Mouse (Mus musculus) stomach, postnatal 0 days (tissue): Measurements from ENCODE around the gene Tenm2. TPM values are rescaled to one million over a fixed set of nuclear protein-coding genes. Genes with fewer than 3 reads are reported as not detected.

Source experiments
- ATAC-seq: fragments of 200-750 bp; cut with Nextera tagmentation; 2 replicates; pipeline ENCODE4 v1.8.0; 2017; ENCODE audit not compliant: low FRiP score, low TSS enrichment
- DNase-seq: peaks from one replicate; pipeline ENCODE4 v3.0.0-alpha.2; 2016; ENCODE audit warnings: low spot score
- H3K27ac ChIP-seq: fragments of 300-500 bp; sonication (generic); replicated peaks from 2 replicates; pipeline ENCODE4 v1.5.1; 2014; ENCODE audit warnings: mild to moderate bottlenecking, control low read depth
- H3K27me3 ChIP-seq: fragments of 300-500 bp; sonication (generic); 2 replicates; pipeline ENCODE4 v1.6.1; 2014; ENCODE audit warnings: low read length; ENCODE audit not compliant: control insufficient read depth, insufficient read depth
- H3K36me3 ChIP-seq: fragments of 300-500 bp; sonication (generic); 2 replicates; pipeline ENCODE4 v1.6.1; 2014; ENCODE audit warnings: low read length, mixed read lengths; ENCODE audit not compliant: control insufficient read depth, insufficient read depth
- H3K4me1 ChIP-seq: fragments of 300-500 bp; sonication (generic); replicated peaks from 2 replicates; pipeline ENCODE4 v1.6.1; 2014; ENCODE audit warnings: antibody characterized with exemption; ENCODE audit not compliant: control insufficient read depth, insufficient read depth
- H3K4me2 ChIP-seq: fragments of 300-500 bp; sonication (generic); replicated peaks from 2 replicates; pipeline ENCODE4 v1.6.1; 2014; ENCODE audit warnings: low read depth, mild to moderate bottlenecking, control low read depth, moderate library complexity
- H3K4me3 ChIP-seq: fragments of 300-500 bp; sonication (generic); 2 replicates; pipeline ENCODE4 v1.5.1; 2014; ENCODE audit warnings: low read depth, low read length, control low read depth
- H3K9ac ChIP-seq: fragments of 300-500 bp; sonication (generic); 2 replicates; pipeline ENCODE4 v1.6.1; 2014; ENCODE audit warnings: mild to moderate bottlenecking, low read length, control low read depth, mixed read lengths
- H3K9me3 ChIP-seq: fragments of 300-500 bp; sonication (generic); 2 replicates; pipeline ENCODE4 v1.6.1; 2016; ENCODE audit warnings: low read length; ENCODE audit not compliant: control insufficient read depth
- CTCF ChIP-seq: IDR thresholded peaks from 2 replicates; pipeline ENCODE4 v1.5.1; 2016; ENCODE audit warnings: antibody characterized with exemption, low read depth, mild to moderate bottlenecking, moderate library complexity
- EP300 ChIP-seq: optimal IDR thresholded peaks from 2 replicates; pipeline ENCODE3; 2016; ENCODE audit warnings: antibody characterized with exemption
- WGBS: fragments of 180-500 bp; shearing (Covaris S2); extraction: QIAGEN DNeasy Blood & Tissue Kit; methylation state at CpG from one replicate; pipeline ENCODE4 v1.1.7; 2014; 5-methylcytosine and 5-hydroxymethylcytosine counted together
- polyA plus RNA-seq: library from polyadenylated mRNA; unstranded; fragments of >200 nt; fragmentation: Nextera tagmentation; extraction: Ambion mirVana; gene quantifications from 2 replicates; pipeline ENCODE4 v1.2.1, GENCODE M21; 2015

The Tenm2 gene
- polyA plus RNA-seq, 1 experiment from 2014 or later: 3.6 TPM

DNA sequence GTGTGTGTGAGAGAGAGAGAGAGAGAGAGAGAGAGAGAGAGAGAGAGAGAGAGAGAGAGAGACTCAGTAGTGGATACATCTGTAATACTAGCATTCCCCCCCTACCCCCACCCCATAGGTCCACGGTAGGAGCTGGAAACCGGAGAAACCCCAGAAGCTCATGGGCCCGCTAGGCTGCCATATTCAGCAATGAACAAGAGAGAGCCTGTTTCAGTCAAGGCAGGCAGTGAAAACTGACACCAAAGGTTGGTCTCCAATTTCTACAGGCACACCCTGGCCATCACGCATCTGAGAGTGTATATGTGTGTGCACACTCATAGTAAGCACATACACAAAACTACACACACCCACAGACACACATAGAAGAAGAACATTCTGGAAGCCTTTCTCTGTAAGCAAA lies 685.1 kb downstream of the Tenm2 start:
- H3K4me3 ChIP-seq: no peak overlapping the region
- no peak for ATAC-seq
- TF ChIP-seq EP300 (no peak), CTCF (no peak)
- H3K9me3 ChIP-seq: no peaks in the 10 kb centered on the region
- DNase-seq: no peak
- H3K27me3 ChIP-seq: no peaks in the 10 kb centered on the region
- H3K9ac ChIP-seq: no peak overlapping the region
- no peaks in the 10 kb centered on the region; the same call in 1 of the 2 replicates for H3K4me1 ChIP-seq
- H3K27ac ChIP-seq: no peak overlapping the region
- no peaks in the 10 kb centered on the region for H3K36me3 ChIP-seq
- no peak overlapping the region for H3K4me2 ChIP-seq
- 63% methylated on average over 4 of the region's 4 CpGs for WGBS

DNA sequence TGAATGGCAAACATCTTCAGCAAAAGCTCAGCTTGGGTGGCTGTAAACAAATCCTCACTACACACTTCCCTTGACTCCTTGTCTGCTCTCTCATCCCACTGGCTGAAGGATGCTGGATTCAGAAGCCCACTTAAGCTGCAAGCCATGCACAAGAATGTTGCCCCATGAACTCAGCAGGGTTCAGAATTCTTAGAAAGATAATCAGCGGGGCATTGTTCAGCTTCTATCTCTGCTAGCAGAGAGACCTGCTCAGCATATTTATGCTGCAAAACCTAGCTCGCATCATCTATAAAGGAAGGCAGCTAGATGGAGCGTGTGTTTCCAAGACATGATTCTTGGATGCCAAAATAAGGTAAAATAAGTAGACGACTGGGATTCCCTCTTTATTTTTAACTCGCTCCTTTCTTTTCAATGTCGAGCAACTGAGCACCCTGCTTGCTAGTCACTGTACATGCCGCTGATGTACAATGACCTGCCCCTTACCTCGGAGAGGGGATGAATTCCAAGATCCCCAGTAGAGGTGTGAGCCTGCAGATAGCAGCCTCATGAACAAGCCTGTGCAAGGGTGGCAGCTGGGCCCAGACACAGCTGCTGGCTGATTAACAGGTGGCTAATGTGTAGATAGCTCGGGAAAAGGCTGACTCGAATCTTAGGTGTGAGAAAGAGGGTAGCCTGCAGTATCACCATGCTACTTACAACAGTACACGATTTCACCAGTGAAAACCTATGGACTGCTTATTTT lies 686.2 kb downstream of the Tenm2 start:
- no peak for ATAC-seq
- TF ChIP-seq EP300 (no peak), CTCF (no peak)
- Histone ChIP-seq H3K9ac (no peak overlapping the region), H3K27me3 (no peaks in the 10 kb centered on the region), H3K9me3 (no peaks in the 10 kb centered on the region), H3K4me3 (no peak overlapping the region), H3K4me1 (no peaks in the 10 kb centered on the region; the same call in 1 of the 2 replicates), H3K36me3 (no peaks in the 10 kb centered on the region), H3K4me2 (no peak overlapping the region), H3K27ac (no peak overlapping the region)
- 72% methylated on average over 11 of the region's 11 CpGs for WGBS
- DNase-seq: no peak

- H3K4me3 ChIP-seq: no peak overlapping the region
- H3K9me3 ChIP-seq: no peaks in the 10 kb centered on the region
- DNase-seq (no peak), ATAC-seq (no peak)
- H3K4me2 ChIP-seq: no peak overlapping the region
- WGBS: 60% methylated on average over 4 of the region's 4 CpGs
- H3K36me3 ChIP-seq: no peaks in the 10 kb centered on the region
- H3K27me3 ChIP-seq: no peaks in the 10 kb centered on the region
- H3K27ac ChIP-seq: no peak overlapping the region
- TF ChIP-seq EP300: no peak
- TF ChIP-seq CTCF: no peak
- no peak overlapping the region for H3K9ac ChIP-seq
- no peaks in the 10 kb centered on the region; the same call in 1 of the 2 replicates for H3K4me1 ChIP-seq
These were observed 687.6 kb downstream of the Tenm2 start for GRCm38 (mm10) chr11:36548139-36548538.

- Histone ChIP-seq H3K27me3 (no peaks in the 10 kb centered on the region), H3K4me1 (no peaks in the 10 kb centered on the region), H3K27ac (no peak overlapping the region), H3K4me2 (no peak overlapping the region), H3K9me3 (no peaks in the 10 kb centered on the region), H3K9ac (no peak overlapping the region), H3K36me3 (no peaks in the 10 kb centered on the region), H3K4me3 (no peak overlapping the region)
- no peak for ATAC-seq
- WGBS: 81% methylated on average over 4 of the region's 4 CpGs
- DNase-seq: no peak
- TF ChIP-seq EP300 (no peak), CTCF (no peak)
These were observed 697.6 kb downstream of the Tenm2 start for GRCm38 (mm10) chr11:36538144-36538543.

- Histone ChIP-seq H3K27me3 (no peaks in the 10 kb centered on the region), H3K9me3 (no peaks in the 10 kb centered on the region), H3K9ac (no peak overlapping the region), H3K27ac (no peak overlapping the region), H3K36me3 (no peaks in the 10 kb centered on the region), H3K4me2 (no peak overlapping the region), H3K4me3 (no peak overlapping the region), H3K4me1 (no peaks in the 10 kb centered on the region)
- TF ChIP-seq EP300: no peak
- ATAC-seq (no peak), DNase-seq (no peak)
- WGBS: 86% methylated on average over 9 of the region's 9 CpGs
These were observed 698.1 kb downstream of the Tenm2 start for GRCm38 (mm10) chr11:36537573-36538133.

DNA sequence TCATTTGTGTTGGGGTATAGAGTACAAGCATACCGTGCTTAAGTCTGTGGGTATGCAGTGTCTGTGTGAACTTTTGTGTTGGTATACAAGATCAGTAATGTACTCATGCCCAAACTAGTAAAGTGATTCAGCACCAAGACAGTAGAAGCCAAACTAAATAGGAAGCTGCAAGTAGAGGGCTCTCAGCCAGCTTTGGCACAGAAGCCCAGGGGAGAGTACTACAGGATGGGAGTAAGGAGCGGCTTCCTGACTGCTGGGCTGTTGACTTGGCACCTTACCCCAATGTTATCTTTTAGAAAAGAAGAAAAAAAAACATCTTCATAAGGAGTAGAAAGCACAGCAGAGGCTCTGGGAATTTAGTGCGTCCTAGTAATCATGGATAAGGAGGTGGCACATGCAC lies 700.2 kb downstream of the Tenm2 start:
- no peak overlapping the region for H3K4me2 ChIP-seq
- no peak overlapping the region for H3K4me3 ChIP-seq
- no peaks in the 10 kb centered on the region for H3K27me3 ChIP-seq
- no peak overlapping the region for H3K9ac ChIP-seq
- no peaks in the 10 kb centered on the region for H3K4me1 ChIP-seq
- no peaks in the 10 kb centered on the region for H3K36me3 ChIP-seq
- ATAC-seq (no peak), DNase-seq (no peak)
- H3K9me3 ChIP-seq: no peaks in the 10 kb centered on the region
- TF ChIP-seq EP300: no peak
- WGBS: 61% methylated on average over 3 of the region's 3 CpGs
- H3K27ac ChIP-seq: no peak overlapping the region
